Mouse (Mus musculus): ENCODE measurements at regions not wholly inside any gene's neighbourhood (a gene's known extent, or its start where the extent isn't known, plus 50 kb on each side); places are given as distances from the start of the nearest gene placed in this dataset.

DNA sequence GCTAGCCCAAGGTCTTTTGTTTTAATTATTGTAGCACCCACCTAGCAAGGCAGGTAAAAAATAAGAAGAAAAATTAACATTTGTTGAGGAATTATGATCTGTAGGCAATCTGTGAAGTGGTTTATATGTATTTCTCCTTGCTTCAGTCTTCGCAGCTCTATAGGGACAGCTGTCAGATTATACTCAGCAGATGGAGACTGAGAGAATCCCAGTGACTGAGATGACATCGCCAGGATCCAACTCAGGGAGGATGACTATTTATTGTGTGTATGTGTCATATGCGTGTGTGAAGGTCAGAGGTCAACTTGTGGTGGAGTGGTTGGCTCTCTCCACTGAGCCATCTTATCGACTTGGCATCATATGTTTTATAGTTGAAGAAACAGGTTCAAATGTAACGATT lies 362.0 kb upstream of the Chd6 start:
- no peak for DNase-seq (ENCODE audit: inconsistent age in 2 of 2, low spot score in 1 of 2)

DNA sequence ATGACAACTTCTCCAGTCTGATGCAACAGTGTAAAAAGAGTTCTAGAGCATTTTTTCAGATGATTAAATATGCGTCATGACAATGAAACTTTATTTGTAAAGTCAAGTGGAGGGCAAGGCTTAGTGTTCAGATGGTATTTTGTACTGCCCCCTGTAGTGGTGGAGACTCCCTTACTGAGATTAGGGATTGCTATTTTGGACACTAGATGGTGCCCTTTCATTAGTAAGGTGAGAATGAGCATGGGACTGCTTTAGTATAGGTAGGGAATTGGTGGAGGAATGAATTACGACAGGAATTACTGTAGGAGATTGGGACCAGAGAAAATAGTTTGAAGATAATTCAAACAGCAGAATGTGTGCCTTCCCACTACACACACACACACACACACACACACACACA lies 361.1 kb upstream of the Chd6 start:
- DNase-seq (ENCODE audit: inconsistent age in 2 of 2, low spot score in 1 of 2) = peak in 1 of 2 experiments; percentile 75

DNA sequence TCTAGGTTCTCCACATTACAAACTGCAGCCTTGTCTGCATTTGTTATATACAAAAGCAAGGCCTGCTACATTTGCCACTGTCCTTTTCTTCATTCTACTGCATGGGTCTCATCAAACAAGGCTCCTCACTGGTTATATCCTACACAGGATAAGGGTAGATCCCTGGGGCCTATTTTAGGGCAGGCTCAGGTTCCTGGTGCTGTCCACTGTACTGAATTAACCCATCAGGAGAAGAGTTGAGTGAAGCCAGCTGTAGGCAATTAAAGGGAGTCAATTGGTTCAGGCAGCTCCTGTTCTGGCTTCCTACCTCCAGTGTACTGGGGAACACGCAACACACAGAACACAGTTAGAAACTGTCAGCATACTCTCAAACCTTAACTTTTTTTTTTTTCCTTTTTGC lies 358.2 kb upstream of the Chd6 start:
- no peak for DNase-seq (ENCODE audit: inconsistent age in 2 of 2, low spot score in 1 of 2)

DNA sequence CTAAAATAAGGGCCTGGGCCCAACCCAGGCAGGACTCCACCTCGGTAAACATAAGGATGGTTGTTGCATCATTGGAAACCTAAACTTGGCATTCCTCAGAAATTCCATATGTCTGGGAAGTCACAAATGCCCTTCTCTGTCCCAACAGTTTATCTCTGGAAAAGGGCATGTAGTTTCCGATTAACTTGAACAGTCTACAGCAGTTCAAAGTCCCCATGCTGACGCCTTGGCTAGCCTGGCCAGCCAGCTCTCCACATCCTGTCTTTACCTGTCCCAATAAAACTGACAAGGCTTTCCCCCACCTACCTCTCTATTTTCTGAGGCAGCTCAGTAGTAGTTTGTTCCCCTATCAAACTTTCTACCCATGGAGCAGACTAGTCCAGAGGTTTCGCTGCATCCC lies 351.7 kb upstream of the Chd6 start:
- no peak for DNase-seq (ENCODE audit: inconsistent age in 2 of 2, low spot score in 1 of 2)

DNA sequence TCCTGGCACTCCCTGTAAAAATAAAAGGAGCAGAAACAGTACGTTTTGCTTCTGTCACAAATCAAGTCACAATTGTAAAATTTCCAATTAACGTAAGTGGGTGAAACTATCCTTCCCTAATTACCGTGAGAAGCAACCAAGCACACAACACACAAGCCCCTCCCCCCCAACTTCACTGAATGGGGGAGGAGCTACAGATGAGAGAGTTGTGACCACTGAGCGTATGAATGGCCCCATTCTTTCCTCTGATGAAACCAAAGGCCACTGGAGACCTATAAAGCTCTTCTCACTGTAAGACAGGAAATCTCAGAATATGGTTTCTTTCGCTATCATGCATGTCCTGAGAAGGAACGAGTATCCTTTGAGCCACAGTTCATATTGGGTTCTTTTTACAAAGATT lies 345.6 kb upstream of the Chd6 start:
- no peak for DNase-seq (ENCODE audit: inconsistent age in 2 of 2, low spot score in 1 of 2)

DNA sequence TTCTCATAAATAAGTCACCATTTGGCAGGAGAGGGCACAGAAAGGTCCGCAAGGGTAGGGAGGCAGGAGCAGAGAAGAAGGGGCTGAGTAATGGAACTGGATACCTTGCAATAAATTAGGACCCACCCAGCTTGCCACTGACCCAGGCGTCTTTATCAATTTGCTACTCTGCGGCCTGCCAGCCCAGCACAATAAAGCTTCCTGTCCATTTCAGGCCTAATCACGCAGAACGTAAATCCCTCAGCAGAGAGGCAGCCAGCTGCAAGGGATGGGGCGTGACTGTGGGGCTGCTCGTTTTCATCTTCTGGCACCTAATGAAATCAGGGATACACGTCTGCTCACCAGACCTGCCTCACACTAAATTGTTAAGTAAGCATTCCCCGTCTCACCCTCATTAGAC lies 324.9 kb upstream of the Chd6 start:
- DNase-seq (ENCODE audit: inconsistent age in 2 of 2, low spot score in 1 of 2) = no peak

DNA sequence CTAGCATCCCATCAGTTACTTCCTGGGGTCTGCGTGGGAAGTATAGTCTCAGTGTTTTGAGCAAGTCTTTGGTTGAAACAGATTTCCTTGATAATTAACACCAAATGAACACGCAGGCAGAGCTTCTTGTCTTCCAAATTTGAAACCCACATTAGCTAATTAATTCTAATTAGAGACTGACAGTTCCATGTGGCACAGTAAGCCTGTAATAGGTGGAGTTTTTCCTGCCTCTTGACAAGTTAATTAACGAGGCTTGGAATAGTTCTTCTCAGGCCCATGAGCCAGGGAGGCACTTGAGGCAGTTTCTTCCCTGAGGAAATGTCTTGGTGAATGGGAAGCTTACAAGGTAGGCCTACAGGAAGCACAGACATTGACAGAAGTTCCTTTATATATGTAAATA lies 320.4 kb upstream of the Chd6 start:
- DNase-seq (ENCODE audit: inconsistent age in 2 of 2, low spot score in 1 of 2) = no peak

DNA sequence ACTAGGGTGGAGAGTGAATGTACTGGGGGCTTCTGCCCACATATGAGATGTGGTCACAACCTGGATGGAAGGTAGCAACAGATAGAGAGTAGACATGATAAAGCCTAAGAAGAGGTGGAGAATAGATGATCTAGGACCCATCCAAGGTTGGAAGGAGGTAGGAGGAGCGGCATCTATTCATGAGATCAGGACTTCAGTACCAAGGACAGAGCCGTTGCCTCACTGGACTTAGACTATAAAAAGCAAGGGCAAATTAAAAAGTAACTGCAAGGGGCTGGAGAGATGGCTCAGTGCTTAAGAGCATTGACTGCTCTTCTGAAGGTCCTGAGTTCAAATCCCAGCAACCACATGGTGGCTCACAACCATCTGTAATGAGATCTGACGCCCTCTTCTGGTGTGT lies 316.7 kb upstream of the Chd6 start:
- DNase-seq (ENCODE audit: inconsistent age in 2 of 2, low spot score in 1 of 2) = peak in 1 of 2 experiments; percentile 29

DNA sequence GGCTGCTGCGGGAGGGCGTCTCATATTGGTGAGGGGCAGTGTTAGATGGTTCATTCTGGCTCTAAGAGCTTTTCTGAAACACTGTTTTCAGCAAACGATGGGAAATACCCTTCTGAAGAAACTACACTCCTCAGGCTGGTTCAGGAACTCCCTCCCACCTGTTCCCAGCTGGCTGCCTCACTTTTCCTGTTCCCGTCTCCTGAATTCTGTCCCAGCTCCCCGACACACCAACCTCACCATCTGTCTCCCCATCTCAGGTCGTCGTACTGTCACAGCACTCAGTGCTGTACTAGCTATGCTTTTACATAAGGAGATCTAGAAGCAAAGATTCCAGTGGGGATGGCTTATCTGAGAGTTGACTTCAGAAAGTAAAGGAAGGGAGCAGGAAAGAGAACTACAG lies 309.2 kb upstream of the Chd6 start:
- no peak for DNase-seq (ENCODE audit: inconsistent age in 2 of 2, low spot score in 1 of 2)

DNA sequence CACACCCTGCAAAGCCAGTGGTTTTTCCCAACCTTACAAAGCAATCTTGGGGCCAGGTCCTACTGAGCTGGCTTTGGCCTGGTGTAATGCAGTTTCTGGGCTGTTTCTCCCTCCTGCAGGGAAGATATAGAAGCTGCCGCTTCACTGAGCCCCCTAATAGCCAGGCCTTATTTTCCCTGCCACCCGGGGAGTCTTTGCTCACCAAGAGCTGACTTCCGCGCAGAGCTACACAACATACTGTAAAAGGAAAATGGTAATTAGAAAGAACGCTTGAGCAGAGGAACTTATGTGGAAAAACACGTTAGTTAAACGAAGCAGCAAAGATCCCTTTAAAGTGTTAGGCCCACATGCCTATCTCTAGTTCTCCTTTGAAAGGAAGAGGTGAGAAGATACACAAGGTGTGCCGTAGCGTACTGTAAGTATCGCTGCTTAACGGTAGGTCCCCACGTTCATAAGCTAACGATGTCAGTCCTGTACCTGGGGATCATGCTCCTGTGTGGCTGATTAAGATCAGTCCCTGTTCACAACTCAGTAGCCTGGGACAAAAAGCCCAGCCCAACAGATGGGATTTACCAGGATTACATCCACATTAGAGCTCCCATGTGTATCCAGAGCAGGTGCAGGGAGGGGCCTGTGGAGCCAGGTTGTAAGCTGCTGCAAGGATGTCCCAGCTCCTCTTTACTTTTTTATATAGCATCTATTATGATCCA lies 307.5 kb upstream of the Chd6 start:
- DNase-seq (ENCODE audit: inconsistent age in 2 of 2, low spot score in 1 of 2) = no peak

DNA sequence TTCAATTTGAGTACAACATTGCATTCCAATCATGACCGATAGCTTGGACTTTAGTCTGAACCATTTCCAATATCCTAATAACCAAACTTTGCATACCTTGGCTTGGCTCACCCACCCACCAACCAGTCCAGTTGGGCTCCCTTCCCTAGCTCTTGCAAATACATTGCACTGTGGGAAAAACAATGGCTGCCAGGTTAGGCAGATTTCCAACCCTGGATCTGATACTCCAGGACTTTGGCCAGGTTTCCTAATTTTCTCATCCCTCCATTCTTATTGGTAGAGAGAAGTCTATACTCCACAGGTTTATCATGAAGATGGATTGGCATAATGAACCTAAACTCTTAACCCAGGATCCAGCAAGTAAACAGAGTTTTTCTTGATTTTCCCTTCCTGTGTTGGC lies 299.4 kb upstream of the Chd6 start:
- no peak for DNase-seq (ENCODE audit: inconsistent age in 2 of 2, low spot score in 1 of 2)

DNA sequence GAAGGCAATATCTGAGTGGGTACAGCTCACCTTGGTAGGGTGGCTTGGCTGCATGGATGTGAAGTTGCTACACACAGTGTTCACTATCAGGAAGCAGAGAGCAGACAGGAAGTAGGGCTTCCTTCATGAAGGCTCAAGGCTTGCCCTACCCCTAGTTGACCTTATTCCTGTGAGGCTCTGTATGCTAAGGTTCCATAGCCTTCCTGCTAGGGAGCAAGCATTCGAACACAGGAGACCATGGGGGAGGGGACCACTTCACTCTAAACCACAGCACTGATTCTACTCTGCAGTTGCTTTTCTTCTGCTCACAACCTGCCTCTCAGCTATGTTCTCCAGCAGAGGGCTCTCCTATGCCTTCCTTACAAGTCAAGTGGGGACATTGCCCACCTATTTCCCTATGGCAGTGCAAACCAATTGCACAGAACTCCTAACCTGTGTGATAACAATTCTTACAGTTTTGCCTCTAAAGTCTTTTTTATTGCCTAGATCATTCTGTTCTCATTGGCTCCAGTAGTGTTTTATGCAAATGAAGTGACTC lies 297.0 kb upstream of the Chd6 start:
- DNase-seq (ENCODE audit: inconsistent age in 2 of 2, low spot score in 1 of 2) = no peak

DNA sequence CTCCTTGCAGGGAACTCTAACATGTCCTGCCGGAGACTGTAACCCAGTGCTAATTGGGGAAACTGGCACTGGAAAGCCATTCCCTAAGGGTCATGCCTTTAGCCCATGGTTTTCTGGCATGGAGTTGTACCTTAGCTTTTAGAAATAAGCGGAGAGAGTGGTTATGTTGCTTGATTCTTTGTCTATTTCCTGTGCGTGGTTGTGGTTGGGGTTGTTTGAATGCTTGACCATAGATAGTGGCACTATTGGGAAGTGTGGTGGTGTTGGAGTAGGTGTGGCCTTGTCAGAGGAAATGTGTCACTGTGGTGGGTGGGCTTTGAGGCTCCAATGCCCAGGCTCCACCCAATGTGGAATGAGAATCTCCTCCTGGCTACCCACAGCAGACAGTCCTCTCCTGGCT lies 289.2 kb upstream of the Chd6 start:
- DNase-seq (ENCODE audit: inconsistent age in 2 of 2, low spot score in 1 of 2) = no peak

DNA sequence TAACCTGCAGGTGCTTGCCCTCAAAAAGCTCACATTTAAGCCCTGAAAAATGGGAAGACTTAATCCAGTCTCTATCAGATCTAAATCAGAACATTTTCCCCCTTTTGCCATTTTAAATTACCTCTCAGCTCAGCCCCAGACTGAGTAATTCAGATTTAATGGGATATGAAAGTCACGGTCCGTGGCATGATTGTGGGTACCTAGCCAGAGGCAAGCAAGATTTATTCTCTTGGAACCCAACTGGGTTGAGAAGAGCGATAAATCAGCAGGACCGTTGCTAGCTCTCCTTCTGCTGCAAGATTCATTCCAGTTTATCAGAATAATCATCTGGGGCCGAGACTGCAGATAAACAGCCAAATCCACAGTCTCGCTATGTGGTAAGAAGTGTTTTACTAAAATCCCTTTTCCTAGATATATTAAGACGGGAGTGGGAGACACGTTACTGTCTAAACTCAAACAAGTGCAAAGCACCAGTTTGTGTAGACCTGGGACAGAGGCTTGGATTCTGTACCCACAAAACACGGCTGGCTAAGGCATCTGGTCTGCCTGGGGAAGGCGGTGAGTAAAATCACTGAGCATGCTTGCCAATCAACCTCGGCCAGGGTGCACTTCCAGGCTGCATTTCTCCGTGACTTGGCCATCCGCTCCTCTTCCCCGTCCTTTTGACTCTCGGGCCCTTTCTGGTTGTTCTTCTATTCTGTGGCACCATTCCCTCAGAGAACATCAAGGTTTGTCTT lies 282.2 kb upstream of the Chd6 start:
- no peak for DNase-seq (ENCODE audit: inconsistent age in 2 of 2, low spot score in 1 of 2)

DNA sequence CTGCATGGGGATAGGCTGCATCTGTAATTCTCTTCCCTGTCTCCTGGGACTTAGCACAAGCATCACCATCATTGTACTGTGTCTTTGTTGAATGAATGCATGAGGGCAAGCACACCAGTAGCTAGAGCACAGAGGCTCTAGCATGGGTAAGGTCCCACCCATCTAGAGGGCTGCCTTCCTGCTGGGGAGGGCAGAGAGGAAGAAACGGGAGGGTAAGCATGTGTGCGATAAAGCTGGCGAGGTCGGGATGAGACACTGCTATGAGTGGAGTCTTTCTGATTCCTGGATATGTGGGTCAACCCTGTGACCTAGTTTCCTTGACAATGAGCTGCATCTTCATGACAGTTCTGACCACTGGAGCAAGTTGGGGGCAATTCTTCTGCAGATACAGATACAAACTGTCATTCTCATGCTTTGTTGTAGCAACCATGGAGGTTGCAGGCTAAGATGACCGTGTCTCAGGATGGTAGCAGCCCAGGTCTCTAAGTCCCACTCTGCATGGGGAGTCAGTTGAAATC lies 280.5 kb upstream of the Chd6 start:
- no peak for DNase-seq (ENCODE audit: inconsistent age in 2 of 2, low spot score in 1 of 2)

DNA sequence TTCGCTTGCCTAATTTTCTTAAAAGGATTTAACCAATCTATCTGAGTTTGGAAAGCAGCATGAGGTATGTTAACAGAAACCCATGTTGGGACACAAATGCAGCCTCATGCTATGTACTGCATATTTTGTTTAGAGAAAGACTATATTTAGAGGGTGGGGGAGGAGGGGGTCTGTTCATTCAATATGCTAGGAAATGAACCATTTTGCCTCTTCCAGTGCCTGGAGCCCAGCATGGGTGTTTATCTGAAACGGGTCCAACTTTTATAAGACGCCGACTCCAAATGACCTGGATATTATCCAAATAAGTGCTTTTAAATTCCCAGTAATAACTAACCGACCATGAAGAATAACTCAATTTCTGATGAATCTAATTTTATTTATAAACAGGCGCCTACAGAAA lies 278.2 kb upstream of the Chd6 start:
- DNase-seq (ENCODE audit: inconsistent age in 2 of 2, low spot score in 1 of 2) = no peak

DNA sequence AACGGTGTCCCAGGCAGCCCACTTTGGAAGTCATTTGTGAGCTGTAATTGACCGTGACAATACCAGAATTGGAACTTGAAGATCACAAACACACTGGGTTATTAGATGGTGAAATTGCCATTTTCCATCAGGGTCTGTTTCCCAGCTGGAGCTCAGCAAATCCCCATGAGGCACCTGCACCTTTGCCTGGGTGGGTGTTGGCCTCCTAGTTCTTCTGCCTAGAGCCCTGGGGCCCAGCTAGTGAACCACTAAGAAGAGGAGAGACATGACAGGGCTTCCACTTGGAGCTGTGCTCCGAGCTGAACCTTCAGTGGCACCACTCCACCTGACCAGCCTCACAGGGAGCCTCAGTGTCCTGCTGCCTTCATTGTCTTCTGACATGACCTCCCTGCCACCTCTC lies 273.5 kb upstream of the Chd6 start:
- DNase-seq (ENCODE audit: inconsistent age in 2 of 2, low spot score in 1 of 2) = no peak

DNA sequence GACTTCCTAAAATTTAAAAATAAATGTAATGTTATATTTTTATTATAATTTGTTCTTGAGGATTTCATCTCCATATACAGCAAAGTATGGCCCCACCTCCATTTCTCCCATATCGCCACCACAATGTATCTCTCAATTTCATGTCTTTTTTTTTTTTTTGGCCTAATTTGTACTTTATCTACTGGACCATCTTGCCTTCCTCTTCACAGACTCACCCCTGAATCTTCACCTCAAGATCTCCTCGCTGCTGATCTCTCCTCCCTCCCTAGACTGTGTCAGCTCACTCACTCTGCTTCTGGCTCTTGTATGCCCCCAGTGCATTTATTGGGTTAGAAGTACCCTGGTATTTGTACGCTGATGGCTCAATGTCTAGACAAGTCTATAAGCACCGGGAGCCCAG lies 269.4 kb upstream of the Chd6 start:
- DNase-seq (ENCODE audit: inconsistent age in 2 of 2, low spot score in 1 of 2) = no peak

DNA sequence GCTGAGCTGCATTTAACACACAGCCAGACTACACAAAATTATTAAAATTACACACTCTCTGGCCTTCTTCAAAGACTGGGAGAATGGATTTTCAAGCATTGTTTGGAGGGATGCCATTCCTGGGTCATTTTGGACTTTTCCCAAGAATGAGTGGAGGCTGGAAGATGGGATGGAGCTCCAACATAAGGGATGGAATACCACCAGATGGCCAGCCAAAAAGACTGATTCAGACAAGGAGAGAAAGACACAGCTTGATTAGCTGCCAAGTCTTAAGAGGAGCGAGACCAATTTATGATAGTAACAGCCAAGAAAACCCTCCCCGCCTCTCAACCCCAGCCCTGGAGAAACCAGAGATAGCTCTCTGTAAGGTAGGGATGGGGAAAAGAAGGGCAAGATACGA lies 253.4 kb upstream of the Chd6 start:
- no peak for DNase-seq (ENCODE audit: inconsistent age in 2 of 2, low spot score in 1 of 2)

DNA sequence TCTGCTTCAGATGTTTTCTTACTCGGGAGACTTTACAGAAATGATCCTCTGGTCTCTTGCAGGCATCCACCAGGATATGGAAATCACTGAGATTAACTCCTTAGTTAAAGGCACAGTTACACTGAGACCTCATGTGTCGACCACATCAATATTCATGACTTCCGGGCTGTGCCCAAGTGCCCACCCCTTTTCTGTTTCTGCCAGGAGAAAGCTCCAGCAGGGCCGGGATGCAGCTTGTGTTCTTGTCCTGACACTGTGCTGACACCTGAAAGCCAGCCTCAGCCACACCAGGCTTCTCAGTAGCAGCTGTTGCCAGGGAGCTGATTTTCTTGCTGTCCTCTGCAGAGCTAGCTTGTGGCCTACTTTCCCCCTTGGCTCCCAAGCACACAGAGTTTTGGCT lies 240.2 kb upstream of the Chd6 start:
- no peak for DNase-seq (ENCODE audit: inconsistent age in 2 of 2, low spot score in 1 of 2)

DNA sequence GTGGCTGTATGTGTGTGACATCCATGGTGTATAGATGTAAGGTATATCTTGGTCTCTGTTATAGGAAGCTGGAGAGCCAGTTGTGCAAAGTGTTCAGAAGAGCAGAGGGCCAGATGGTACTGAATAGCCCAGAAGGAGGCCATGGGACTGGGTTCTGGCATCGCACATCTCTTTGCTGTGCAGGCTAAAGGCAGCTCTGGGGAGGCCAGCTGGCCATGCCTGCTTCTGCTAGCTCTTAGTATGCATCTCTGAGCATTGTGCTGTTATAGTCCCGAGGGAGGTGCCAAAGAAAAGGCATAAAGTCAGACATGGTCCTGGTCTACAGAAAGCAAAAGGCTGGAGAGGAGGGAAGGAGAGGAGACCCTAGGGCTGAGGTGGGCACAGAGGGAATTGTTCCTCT lies 235.1 kb upstream of the Chd6 start:
- no peak for DNase-seq (ENCODE audit: inconsistent age in 2 of 2, low spot score in 1 of 2)

DNA sequence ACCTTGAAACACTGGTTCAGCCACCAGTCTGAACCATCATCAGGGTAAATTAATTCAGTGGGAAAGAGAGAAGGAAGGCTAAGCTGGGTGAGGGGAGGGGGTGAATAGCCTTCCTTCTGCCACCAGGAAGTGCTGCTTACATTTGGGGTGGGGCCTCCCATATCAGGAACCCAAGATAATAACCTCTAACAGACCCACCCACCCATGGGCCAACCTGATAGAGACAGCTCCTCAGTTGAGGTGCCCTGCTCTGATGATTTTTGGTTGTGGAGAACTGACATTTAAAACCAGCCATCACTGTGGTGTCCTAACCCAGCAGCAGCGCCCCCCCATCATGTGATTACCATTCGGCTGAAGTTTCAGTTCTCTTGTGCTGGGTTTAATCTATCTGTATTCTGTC lies 233.8 kb upstream of the Chd6 start:
- DNase-seq (ENCODE audit: inconsistent age in 2 of 2, low spot score in 1 of 2) = no peak
